Mouse (Mus musculus): ENCODE data around the gene Klhl29.

Gene Klhl29

DNA sequence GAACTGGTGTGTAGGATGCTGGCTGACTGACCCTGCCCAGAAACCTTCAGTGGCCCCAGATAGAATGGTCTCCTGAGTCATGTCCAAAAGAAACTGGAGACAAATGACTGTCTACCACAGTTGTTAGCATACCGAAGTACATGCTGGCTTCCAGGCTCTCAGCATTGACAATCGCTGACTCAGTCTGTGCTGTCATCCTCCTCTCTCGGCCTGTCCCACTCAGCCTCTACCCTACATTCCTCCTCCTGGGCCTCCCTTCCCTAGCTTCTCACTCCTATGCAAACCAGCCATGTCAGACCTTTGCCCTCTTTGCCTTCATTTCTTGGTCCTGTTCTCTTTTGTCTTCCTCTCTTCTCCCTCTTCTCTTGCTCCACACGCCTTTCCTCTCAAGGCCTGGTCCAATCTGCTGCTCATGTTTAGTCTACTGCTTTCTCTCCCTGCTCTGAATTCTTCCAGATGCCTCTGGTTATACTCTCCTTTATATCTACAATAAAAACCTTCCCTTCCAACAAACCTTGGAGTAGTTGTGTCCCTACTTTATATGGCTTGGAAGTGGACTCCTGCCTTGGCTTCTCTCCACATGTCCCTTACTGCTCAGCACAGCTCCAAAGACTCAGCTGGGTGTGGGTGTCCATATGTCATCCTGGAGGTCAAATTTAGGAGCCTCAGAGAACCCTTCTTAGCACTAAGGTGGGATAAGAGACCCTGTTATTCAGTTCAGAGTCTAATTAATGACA is 121.1 kb downstream of the Klhl29 start:
- no peak for DNase-seq (ENCODE audit: low spot score in 2 of 2)

DNA sequence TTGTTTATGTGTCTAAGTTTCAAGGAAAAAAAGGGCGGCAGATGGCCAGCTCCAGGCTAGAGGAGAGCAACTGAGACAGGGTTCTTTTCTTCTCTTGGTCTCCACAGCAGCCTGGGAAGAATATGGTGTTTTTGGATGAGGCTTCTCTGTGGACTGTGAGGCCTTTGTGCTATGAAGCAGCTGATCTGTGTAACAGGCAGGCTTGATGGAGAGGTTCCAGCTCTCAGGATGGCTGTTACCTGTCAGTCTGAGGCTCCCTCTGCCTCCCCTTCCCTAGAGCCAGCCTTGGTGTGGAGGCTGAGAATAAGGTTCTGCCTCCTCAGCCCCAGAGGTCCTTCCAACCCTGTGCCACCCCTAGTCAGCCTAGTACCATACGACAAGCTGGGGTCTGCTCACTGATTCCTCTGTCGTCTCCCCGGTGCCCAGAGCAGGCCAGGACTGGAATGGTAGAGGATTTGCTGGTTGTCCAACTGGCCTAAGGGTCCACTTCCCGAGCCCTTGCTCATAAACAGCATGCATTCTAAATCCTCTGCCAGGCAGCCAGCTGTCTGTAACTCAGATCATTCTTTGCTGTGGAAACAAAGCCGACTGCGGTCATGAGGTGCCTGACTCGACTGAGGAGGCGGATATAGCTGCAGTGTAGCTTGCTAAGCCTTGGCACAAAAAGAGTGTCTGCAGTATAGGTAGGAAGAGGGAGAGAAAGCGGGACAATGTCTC is 122.0 kb downstream of the Klhl29 start:
- peak in 1 of 2 experiments; percentile 40 for DNase-seq (ENCODE audit: low spot score in 2 of 2)

DNA sequence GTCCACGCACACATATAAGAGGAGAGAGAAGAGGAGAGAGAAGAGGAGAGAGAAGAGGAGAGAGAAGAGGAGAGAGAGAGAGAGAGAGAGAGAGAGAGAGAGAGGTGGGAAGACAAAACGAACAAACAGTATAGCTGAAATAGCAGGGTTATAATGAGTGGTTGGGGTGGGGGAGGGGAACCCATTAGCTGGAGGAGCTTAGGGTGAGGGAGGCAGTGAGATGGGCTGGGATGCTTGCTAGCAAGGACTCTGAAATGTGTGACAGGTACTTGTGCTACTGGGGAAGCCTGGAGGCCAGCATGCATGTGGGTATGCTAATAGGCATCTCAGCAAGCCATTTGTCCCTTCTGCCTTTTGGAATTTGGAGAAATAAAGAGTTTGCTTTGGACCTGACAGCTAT is 122.9 kb downstream of the Klhl29 start:
- no peak for DNase-seq (ENCODE audit: low spot score in 2 of 2)

DNA sequence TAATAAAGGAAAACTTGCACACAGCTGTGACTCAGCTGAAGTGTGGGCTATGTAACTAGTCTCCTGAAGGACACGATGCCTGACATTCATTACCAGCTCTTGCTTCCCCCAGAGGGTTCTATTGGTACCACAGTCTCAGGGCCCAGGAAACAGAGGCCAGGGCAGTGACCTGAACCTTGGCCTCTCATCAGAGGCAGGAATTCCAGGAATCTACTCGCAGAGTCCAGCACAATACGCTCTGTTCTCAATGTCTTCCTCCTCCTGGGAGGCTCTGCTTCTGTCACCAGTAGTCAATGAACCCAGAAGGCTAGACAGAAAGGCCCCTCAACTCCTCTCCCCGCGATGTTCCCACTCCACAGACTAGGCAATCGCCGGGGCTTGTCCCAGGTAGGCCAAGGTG is 125.4 kb downstream of the Klhl29 start:
- DNase-seq (ENCODE audit: low spot score in 2 of 2), result no peak

DNA sequence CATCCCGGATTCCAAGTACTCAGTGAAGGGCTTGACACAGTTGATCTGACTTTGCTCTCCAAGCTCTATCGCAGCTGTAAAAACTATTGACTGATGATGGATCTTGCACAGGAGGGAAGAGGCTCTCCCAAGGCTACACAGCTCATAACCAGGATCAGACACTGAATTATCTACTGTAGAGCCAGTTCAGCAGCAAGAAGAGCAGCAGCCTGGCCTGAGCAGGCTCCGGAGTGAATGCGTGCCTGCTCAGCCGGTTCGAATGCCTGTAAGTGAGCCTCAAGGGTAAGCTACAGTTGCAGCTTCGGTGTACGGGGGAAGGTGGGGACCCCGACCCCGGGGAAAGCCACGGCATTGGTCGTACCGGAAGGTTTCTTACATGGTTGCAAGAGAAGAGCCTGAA is 126.4 kb downstream of the Klhl29 start:
- no peak for DNase-seq (ENCODE audit: low spot score in 2 of 2)

DNA sequence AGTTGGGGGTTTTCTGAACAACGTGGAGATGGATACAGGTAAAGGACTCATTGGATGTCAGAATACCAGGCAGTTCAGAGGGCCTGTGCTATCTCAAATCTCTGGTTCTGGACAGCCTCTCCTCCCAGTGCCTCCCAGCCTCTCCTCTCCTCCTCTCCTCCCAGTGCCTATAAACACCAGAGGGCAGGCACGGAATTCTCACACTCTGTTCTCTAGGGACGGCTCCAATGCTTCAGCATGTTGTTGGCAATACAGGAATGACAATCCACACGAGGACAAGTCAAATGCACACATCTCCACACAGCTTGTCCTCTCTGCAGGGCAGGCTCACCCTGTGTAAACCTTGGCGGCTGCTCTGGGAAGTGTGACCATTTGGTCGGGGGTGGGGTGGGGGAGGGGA is 128.0 kb downstream of the Klhl29 start:
- DNase-seq (ENCODE audit: low spot score in 2 of 2), result no peak

DNA sequence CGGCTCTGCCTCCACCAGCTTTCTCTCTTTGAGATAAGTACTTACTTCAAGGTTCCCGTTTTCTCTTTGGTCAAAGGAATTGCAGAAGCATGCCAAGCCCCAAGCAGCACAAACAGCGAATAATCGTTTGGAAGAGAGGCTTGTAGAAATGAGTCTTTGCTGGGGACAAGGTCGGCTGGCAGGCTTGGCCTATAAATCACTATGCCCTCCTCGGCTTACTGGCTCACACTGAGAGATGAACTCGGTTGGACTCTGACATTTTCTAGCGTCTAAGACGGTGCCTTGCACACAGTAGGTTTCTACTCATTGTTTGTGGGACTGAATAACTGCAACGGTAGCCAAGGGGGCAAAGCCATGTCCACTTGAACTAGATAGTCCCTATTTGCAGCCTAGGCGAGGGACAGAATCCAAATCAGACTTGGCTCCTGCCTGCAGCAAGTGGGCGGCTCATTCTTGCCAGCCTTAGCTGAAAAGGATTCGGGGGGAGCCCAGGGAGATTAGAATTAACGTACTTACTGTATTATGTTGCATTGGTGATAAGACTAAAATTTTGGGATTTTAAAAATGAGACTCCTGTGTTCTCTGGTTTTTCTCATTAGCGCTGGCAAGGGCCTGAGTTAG is 128.7 kb downstream of the Klhl29 start:
- no peak for DNase-seq (ENCODE audit: low spot score in 2 of 2)

DNA sequence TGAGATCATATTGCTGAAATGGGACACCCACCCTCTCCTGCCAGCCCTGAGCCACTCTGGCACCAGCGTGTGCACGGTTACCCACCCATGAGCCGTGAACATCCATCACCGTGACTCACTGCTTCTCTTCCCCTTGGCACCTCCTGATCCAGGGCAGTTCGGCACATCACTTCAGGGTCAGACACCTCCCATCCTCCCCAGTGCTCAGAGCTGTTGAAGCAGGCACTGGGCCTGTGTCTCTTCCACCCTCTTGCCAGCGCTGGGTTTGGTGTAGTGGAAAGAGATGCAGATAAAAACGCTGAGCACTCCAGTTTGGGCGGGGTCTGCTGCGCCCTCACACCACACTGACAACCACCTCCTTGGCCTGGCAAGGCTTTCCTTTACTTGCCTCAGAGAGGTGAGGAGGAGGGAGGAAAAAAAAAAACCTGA is 129.3 kb downstream of the Klhl29 start:
- no peak for DNase-seq (ENCODE audit: low spot score in 2 of 2)

DNA sequence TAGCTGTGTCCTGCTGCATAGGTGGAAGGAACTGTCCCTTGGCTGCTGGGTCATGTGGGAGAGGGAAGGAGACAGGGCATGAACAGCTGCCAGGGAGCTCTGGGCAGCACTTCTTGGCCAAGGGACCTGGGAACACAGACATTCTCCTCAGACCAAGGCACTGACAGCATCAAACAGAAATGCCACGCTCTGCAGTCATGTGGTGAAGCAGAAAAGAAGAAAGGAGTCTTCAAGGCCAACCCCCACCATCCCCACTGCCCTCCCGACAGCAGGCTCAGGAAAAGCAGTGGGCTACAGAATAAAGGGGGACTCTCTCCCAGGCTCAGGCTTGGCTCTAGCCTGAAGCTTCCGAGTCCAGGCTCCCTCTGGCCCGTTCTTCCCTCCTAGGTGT is 130.3 kb downstream of the Klhl29 start:
- DNase-seq (ENCODE audit: low spot score in 2 of 2), result no peak

DNA sequence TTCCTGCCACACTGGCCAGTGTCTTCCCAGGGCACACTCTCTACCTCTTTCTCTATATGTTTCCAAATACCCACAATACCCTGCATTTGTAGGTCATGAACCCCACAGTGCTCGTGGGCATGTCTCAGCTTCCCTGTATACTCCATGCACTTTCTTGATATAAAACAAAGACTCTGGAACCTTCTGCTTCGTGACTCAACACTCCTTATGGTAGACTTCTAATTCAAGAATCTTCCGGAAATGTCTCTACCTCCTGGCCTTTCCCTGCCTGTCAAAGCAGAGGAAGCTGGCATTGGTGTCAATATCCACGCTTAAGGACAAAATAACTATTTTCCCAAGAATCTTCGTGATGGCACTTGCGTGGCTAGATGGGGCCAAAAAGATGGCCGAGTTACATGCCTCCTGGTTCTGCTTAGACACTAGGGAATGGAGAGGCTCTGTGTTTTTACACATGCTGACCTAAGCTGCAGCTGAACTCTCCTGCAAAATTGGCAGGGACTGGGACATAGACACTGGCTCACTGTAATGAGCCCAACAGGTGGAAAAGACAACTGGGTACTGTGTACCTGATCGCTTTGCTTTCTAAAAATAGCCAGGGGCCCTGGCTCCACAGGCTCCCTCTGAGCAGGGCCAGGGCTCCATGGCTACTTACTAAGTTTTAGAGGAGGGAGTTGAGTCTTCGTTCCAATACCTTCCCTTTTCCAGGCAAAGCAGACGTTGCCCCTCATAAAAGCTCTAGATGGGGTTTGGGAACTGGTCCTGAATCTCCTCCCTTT is 130.9 kb downstream of the Klhl29 start:
- no peak for DNase-seq (ENCODE audit: low spot score in 2 of 2)

DNA sequence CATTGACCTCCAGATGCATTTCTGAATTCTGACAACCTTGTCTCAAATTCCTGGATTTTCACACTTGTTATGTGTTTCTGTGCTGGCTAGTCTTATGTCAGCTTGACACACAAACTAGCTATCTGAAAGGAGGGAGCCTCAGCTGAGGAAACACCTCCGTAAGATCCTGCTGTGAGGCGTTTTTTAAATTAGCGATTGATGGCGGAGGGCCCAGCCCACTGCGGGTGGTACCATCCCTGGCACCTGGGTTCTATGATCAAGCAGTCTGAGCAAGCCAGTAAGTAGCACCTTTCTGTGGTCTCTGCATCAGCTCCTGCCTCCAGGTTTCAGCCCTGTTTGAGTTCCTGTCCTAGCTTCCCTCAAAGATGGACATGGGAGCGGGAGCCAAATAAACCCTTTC is 131.6 kb downstream of the Klhl29 start:
- no peak for DNase-seq (ENCODE audit: low spot score in 2 of 2)

DNA sequence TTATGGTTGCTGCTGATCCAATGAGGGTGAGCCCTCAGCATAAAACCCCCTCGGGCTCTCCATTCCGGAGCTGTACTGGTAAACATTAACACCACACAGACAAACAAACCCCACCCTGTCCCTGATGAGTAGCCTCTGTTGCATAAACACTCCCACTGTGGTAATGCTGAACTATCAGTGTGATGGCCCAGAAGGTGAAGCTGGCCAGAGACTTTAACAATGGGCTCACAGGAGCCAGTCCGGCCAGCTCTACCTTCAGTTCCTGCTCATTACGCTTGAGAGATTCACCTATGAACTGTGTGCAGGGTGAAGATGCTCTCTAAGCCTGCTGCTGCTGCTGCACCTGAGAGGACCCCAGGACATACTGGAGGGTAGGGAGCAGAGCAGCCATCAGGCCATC is 132.0 kb downstream of the Klhl29 start:
- DNase-seq (ENCODE audit: low spot score in 2 of 2), result no peak

DNA sequence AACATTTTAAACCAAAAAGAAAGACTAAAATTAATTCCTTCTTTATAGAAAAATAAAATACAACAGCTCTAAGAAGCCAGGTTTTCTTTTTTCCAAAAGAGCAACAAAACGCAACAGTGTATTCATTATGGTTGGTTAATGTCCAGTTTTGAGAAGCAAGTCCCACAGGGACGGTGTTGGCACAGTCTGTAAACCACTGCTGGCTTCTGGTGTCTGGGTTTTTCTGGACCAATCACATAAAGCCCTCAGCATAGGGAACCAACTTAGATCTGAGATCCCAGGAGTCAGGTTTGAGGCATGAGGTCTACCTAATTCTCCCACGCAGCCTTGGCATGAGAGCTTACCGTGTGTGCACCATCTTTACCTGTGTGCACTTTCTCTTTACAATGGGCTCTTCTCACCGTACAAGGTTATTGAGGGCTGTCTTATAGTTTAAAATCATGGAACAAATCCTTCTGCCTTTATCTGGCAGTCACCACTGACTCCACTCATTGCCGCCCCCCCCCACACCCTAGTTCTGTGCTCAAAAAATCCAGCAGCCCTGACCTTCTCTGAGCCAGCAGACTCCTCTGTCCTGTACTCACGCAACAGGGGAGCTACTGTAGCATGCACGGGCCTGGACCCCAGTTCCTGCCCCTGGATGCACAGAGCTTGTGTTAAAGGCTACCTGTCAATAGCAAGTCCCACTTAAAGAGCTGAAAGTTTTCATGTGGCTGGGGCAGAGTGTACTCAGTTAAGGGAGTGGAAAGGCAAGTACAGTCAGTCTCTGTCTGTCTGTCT is 132.7 kb downstream of the Klhl29 start:
- no peak for DNase-seq (ENCODE audit: low spot score in 2 of 2)

DNA sequence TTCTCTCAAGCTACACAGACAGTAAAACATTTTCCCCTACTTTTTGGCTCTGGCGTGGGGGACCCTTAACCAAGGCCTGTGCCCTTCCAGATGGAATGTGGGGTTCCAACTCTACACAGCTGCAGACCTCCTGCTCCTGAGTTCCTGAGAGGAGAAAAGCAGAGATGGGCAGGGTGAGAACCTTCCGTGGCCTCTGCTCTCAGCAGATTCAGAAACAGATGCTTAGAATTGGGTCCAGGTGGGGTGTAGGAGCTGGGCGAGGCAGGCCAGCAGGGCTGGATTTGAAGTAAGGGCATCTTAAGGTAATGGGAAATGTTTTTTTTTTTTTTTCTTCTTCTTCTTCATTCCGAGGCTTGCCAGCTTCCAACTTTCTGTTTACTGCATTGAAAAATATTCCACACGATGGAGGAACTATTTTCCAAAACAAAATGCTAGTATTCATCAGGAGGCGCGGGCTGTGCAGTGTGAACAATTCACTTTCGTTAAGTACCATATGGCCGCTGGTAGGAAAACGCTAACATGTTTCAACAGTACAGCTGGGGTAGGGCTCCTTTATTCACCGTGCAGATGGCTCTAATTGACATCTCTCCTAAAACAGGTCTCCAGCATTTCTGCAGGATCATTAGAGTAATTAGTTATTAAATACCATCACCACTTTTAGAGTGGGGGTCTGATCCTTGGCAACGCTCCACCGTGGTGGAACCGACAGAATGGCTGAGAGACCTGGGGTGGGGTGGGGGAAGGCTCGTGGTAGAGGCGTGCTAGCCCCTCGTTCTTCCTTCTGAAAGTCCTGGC is 135.8 kb downstream of the Klhl29 start:
- DNase-seq (ENCODE audit: low spot score in 2 of 2), result no peak

DNA sequence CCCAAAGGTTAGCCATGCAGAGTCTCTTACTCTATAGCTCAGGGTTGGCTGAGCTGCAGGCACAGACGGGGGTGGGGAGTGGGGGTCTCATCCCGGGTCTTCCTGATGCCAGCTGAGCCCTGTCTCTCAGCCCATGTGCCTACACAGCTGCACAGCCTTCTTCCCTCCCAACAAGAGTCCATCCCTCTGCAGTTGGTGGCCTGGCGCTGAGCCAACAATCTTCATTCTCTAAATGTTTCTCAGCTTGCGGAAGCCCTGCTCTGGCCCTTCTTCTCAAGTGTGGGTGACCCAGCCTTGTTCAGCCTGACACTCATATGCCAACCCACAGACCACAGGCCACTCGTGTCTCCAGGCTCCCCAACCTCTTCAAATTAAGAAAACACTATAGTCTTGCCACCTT is 138.4 kb downstream of the Klhl29 start:
- peak in 1 of 2 experiments; percentile 71 for DNase-seq (ENCODE audit: low spot score in 2 of 2)

DNA sequence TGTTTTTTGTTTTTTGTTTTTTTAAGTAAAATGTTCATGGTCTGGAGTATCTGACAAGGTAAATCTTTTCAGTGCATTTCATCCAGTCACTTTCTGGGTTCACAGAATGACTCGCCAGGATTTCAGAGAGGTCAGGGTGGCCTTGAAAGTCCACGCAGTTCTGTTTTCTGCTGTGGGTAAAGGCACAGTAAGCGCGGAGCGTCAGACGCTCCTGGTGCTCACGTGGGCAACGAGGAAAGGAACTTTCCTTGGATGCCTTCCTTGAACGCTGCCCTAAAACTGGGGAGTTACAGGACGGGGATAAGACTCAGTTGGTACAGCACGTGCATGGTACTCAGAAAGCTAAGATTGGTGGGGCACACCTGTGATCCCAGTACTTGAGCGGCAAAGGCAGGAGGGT is 139.9 kb downstream of the Klhl29 start:
- DNase-seq (ENCODE audit: low spot score in 2 of 2), result no peak

DNA sequence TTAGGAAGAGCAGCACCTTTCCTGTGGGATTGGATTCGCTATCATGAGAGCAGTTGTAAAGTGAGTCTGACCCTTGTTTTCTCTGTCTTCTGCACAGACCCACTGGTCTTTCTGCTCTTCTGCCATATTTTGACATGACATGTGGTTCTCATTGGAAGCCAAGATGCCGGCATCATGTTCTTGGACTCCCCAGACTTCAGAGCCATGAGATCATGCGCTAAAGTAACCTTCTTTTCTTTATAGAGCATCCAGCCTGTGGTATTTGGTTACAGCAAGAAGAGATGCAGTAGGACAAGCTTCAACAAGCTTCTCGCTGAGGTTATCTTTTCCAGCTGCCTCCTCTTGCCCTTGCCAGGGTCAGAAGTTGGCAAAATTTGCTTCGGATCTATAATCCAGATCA is 145.0 kb downstream of the Klhl29 start:
- DNase-seq (ENCODE audit: low spot score in 2 of 2), result no peak

DNA sequence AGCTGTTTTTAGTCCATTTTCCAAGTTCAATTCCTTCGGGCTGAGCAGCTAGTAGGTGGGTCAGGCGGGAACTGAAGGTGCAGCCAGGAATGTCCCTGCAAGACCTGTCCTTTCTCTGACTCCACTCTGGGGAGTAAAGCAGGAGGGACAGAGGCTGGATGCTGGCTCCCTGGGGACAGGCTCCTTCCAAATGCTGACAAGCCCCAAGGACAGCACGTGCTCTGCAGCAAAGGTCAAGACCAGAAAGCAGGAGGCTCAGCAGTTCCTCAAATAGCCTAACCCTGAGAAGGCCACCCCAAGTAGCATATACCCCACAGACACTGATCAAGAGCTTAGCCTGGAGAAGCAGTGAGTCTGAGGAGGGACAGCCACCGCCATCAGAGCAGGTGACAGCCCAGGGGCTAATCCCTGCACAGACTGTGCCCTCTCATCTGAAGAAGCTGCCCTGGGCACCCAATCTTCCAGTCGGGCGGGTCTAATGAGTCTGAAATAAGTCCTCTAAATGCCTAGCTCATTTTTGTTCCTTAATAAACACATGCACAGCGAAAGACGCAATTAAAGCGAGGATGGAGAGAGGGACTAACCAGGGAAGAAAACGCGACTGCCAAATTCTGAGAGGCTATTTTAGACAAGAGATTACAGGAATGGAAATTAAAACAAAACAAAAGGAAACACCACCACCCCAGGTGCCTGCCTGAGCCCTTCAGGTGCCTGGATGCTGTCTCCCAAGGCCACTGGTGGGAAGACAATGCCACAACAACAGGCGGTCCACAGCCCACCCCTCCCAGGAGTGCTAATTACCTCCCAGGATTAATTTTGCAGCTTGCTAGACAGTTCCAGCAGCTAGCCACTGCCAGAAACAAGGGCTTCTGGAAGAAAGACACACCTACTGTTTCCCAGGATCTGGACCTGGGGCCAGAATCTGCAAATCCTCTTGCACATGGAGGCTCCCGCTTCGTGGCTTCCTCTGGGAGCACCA is 148.5 kb downstream of the Klhl29 start:
- no peak for DNase-seq (ENCODE audit: low spot score in 2 of 2)

DNA sequence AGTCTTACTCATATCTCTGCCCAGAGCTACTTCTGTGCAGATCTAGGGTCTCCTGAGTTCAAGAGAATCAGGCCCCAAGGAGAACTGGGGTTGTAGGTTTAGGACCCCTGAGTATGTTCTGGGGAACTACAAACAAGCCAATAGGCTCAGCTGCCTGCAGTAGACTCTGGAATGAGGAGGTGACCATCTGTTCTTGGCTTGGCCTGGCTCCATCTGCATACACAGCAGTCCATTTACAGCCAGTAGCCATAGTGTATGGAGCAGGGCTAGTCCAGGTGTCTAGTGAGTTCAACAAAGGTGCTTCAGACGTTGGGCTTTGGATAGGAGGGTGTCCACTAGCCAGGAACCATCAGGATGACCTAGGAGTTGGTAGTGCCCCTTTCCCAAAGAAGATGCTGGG is 151.9 kb downstream of the Klhl29 start:
- DNase-seq (ENCODE audit: low spot score in 2 of 2), result peak in 1 of 2 experiments; percentile 47
